Mouse (Mus musculus): ENCODE data around the gene Nudt14. TPM values are rescaled to one million over a fixed set of nuclear protein-coding genes. Genes with fewer than 3 reads are reported as not detected.

The Nudt14 gene
- polyA plus RNA-seq, 1 experiment from 2014 or later = 103 TPM

Small RNA genes lying within 50 kb of the gene (microRNA-seq; reads per million reads assigned to microRNA genes)
- not detected for gene Mir6941

Other genes with a start within 250 kb of the Nudt14 start
- gene Cep170b, start 221.7 kb downstream of the Nudt14 start, polyA plus RNA-seq (2015; fragmentation: Nextera tagmentation; extraction: Ambion mirVana) = 13.8 and 16.7 TPM in 2 replicates
- gene Pld4, start 181.5 kb downstream of the Nudt14 start, polyA plus RNA-seq (2015; fragmentation: Nextera tagmentation; extraction: Ambion mirVana) = 6.1 and 7.3 TPM in 2 replicates
- 0.95 and 1.2 TPM in 2 replicates for gene Ahnak2, start 139.5 kb downstream of the Nudt14 start, polyA plus RNA-seq (2015; fragmentation: Nextera tagmentation; extraction: Ambion mirVana)
- gene Clba1, start 133.2 kb downstream of the Nudt14 start, polyA plus RNA-seq (2015; fragmentation: Nextera tagmentation; extraction: Ambion mirVana) = 8.3 and 9.8 TPM in 2 replicates
- 139 and 147 TPM in 2 replicates for gene Cdca4, start 112.7 kb downstream of the Nudt14 start, polyA plus RNA-seq (2015; fragmentation: Nextera tagmentation; extraction: Ambion mirVana)
- 0.17 TPM in 1 of 2 replicates, not detected in the other for gene Gpr132, start 73.9 kb downstream of the Nudt14 start, polyA plus RNA-seq (2015; fragmentation: Nextera tagmentation; extraction: Ambion mirVana)
- gene Jag2, start 12.3 kb downstream of the Nudt14 start, polyA plus RNA-seq (2015; fragmentation: Nextera tagmentation; extraction: Ambion mirVana) = 7.4 and 11.5 TPM in 2 replicates
- gene Btbd6, start 34.4 kb upstream of the Nudt14 start, polyA plus RNA-seq (2015; fragmentation: Nextera tagmentation; extraction: Ambion mirVana) = 29.3 and 29.5 TPM in 2 replicates
- gene Brf1, start 58.6 kb upstream of the Nudt14 start, polyA plus RNA-seq (2015; fragmentation: Nextera tagmentation; extraction: Ambion mirVana) = 74.9 and 80.1 TPM in 2 replicates
- 13.3 and 14.2 TPM in 2 replicates for gene Pacs2, start 72.4 kb upstream of the Nudt14 start, polyA plus RNA-seq (2015; fragmentation: Nextera tagmentation; extraction: Ambion mirVana)
- not detected in 2 replicates for gene Tex22, start 132.4 kb upstream of the Nudt14 start, polyA plus RNA-seq (2015; fragmentation: Nextera tagmentation; extraction: Ambion mirVana)
- 18.5 and 18.6 TPM in 2 replicates for gene Mta1, start 156.2 kb upstream of the Nudt14 start, polyA plus RNA-seq (2015; fragmentation: Nextera tagmentation; extraction: Ambion mirVana)
- 63.4 and 72.3 TPM in 2 replicates for gene Crip2, start 198.1 kb upstream of the Nudt14 start, polyA plus RNA-seq (2015; fragmentation: Nextera tagmentation; extraction: Ambion mirVana)
- 224 and 230 TPM in 2 replicates for gene Crip1, start 204.2 kb upstream of the Nudt14 start, polyA plus RNA-seq (2015; fragmentation: Nextera tagmentation; extraction: Ambion mirVana)
- gene Tedc1, start 214.3 kb upstream of the Nudt14 start, polyA plus RNA-seq (2015; fragmentation: Nextera tagmentation; extraction: Ambion mirVana) = 32.0 and 33.9 TPM in 2 replicates
- gene Tmem121, start 243.8 kb upstream of the Nudt14 start, polyA plus RNA-seq (2015; fragmentation: Nextera tagmentation; extraction: Ambion mirVana) = 16.6 and 18.0 TPM in 2 replicates

Data from embryonic facial prominence, embryonic 13.5 days (tissue).